Mouse (Mus musculus) left cerebral cortex, postnatal 36 days (tissue): Measurements from ENCODE around the gene Vps13c. TPM values are rescaled to one million over a fixed set of nuclear protein-coding genes. Genes with fewer than 3 reads are reported as not detected.

ENCODE experiments used
- DNase-seq, 2 experiments: peaks; one replicate each; pipeline ENCODE4 v3.0.0; 2021 to 2022; ENCODE audit warnings: low spot score in 2 of 2, mixed read lengths in 1 of 2
- intact Hi-C: fragments of 180-260 bp; cut with DNase I; formaldehyde crosslinking; loops from one replicate; pipeline ENCODE4 v1.15.1; 2025
- total RNA-seq, 2 experiments: library from RNA; stranded (reverse); gene quantifications; 2 replicates each; pipeline ENCODE4 v1.2.3; 2021

Gene Vps13c
- total RNA-seq, 2 experiments from 2014 or later = 68.0 to 80.5 TPM

- intact Hi-C loops = no loop called here
- DNase-seq = peak; percentile 45 to 76
Measured at GRCm38 (mm10) chr9:67830411-67831358, 9.5 kb upstream of the Vps13c start.

- DNase-seq = peak in 1 of 2 experiments; percentile 37
- intact Hi-C loops = no loop called here
Measured at GRCm38 (mm10) chr9:67831359-67832045, 8.7 kb upstream of the Vps13c start.

- intact Hi-C loops = no loop called here
- no peak for DNase-seq
Measured at GRCm38 (mm10) chr9:67832046-67832605, 8.1 kb upstream of the Vps13c start, which contains the start of gene C2cd4a. TSS of gene C2cd4a (minus strand) at chr9:67832330.

GRCm38 (mm10) chr9:67834535-67834934 lies 5.7 kb upstream of the Vps13c start:
- DNase-seq = no peak
- intact Hi-C loops = no loop called here

- intact Hi-C loops = no loop called here
- DNase-seq = no peak
Measured at GRCm38 (mm10) chr9:67837311-67837710, 2.9 kb upstream of the Vps13c start.

- intact Hi-C loops = no loop called here
Measured at GRCm38 (mm10) chr9:67842797-67843196, 2.6 kb downstream of the Vps13c start.

GRCm38 (mm10) chr9:67845012-67845411 lies 4.8 kb downstream of the Vps13c start:
- DNase-seq = no peak
- intact Hi-C loops = no loop called here

More at GRCm38 (mm10) chr9:67842797-67843196, 2.6 kb downstream of the Vps13c start:
- no peak for DNase-seq

- intact Hi-C loops = no loop called here
- no peak for DNase-seq
Measured at GRCm38 (mm10) chr9:67845648-67846047, 5.5 kb downstream of the Vps13c start.

GRCm38 (mm10) chr9:67846089-67846488 lies 5.9 kb downstream of the Vps13c start:
- DNase-seq = no peak
- intact Hi-C loops = no loop called here

GRCm38 (mm10) chr9:67847606-67848005 lies 7.4 kb downstream of the Vps13c start:
- no peak for DNase-seq
- intact Hi-C loops = no loop called here

GRCm38 (mm10) chr9:67849397-67849796 lies 9.2 kb downstream of the Vps13c start:
- intact Hi-C loops = no loop called here
- DNase-seq = no peak

- intact Hi-C loops = no loop called here
- no peak for DNase-seq
Measured at GRCm38 (mm10) chr9:67849846-67850245, 9.7 kb downstream of the Vps13c start.

- intact Hi-C loops = no loop called here
- DNase-seq = no peak
Measured at GRCm38 (mm10) chr9:67851150-67851549, 11.0 kb downstream of the Vps13c start.

GRCm38 (mm10) chr9:67860273-67860672 lies 20.1 kb downstream of the Vps13c start:
- DNase-seq = no peak
- intact Hi-C loops = no loop called here

- intact Hi-C loops = no loop called here
Measured at GRCm38 (mm10) chr9:67863332-67863731, 23.1 kb downstream of the Vps13c start.

GRCm38 (mm10) chr9:67864011-67864410 lies 23.8 kb downstream of the Vps13c start:
- DNase-seq = no peak
- intact Hi-C loops = no loop called here

More at GRCm38 (mm10) chr9:67863332-67863731, 23.1 kb downstream of the Vps13c start:
- DNase-seq = no peak

GRCm38 (mm10) chr9:67865411-67865810 lies 25.2 kb downstream of the Vps13c start:
- intact Hi-C loops = no loop called here
- no peak for DNase-seq

GRCm38 (mm10) chr9:67867411-67867810 lies 27.2 kb downstream of the Vps13c start:
- no peak for DNase-seq
- intact Hi-C loops = no loop called here

- DNase-seq = peak; percentile 32 to 43
- intact Hi-C loops = no loop called here
Measured at GRCm38 (mm10) chr9:67869691-67870450, 29.7 kb downstream of the Vps13c start.
